Mouse (Mus musculus) T-helper 2 cell (primary cell): ENCODE measurements around the gene Mlph.

Experiments
- in situ Hi-C: fragments of 300-600 bp; cut with MboI, MseI; formaldehyde crosslinking; loops from one replicate; pipeline ENCODE4 v1.15.1; 2025; ENCODE audit warnings: high pct_unique_total_duplicates

Mlph gene

DNA sequence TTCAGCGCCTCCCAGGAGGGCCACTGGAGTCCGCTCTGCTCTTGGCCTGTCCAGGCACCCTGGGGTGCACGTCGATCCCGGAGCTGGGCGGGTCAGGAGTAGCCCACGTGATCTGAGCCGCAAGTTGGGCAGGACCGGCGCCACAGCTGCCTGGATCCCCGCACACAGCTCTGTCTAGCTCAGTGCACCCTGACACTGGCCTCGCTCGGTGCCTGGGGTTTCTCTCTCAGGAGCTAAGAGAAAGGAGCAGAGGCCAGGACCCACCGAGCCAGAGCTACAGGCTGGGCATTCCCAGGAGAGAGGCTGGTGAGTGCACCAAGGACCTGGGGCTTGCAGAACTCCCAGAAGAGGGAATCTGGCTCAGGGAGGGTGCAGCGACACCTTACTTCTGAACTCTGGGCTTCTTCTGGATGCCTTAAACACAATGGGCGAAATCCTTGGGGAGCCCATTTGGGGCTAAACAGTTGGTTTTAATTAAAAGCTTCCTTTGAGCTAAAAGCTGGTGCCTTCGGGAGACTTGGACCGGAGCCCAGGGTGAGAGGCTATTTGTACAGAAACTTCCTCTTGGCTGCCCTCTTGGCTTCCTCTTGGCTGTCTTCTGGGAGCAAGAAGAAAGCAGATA lies at the start of gene Mlph:
TSS of gene Mlph (plus strand) at position 138 of the 622 bp plus-strand sequence.
- in situ Hi-C loops: no loop called here

DNA sequence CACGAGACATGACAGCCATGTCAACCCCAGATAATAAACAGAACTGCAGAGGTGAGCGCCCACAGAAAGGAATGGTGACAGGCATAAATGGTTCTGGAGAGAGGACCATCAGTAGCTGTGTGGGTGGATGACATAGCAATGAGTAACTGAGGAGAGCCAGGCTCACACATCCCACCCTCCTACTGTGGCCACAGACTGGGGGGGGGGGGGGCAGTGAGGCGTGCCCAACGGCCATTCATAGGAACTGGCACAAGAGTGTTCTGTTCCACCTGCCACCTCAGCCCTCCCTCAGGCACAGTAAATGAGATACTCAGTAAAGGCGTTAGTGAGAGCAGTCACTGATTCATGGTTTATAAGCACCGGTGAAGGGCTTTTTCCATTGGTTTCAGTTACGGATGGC lies 48.2 kb upstream of the Mlph start:
- in situ Hi-C loops: loop anchor here (10.0 kb wide), 1 partner anchor 1378 kb away; no protein-coding TSS in a partner anchor

DNA sequence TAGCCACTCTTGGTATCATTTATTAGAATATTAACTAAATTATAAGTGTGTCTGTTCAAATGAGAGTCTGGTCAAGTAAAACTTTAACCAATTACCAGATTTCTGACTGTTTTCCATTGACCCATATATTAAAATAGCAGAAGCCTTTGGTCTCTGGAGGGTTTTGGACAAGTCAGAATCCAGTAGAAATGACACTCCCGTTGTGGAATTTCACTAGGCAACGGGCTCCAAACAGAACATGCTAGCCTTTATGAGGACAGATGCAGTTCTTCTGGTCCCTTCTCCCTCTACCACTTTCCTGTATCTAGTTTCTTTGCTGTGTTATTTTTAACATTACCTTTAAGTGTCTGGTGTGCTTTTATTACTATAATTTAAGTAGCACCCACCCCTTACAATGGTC lies 44.3 kb upstream of the Mlph start:
- in situ Hi-C loops: loop anchor here (10.0 kb wide), 1 partner anchor 1976 kb away; no protein-coding TSS in a partner anchor

DNA sequence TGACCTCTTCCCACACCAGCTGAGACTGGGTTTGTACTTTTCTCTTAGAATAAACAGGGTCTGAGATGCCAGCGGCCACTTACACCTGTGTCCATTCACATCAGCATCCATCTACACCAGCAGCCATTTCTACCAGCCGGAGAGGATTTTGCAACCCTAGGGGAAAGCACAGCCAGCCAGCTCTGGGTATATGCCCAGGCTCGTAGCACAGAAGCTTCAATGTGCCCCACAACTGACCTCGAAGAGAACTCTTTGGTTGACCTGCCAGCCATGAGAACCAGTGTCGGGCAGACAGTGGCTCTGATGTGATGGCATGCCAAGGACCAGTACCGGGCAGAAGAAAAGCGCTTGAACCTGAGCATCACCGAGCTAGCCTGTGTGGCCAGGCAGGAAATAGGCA lies 39.5 kb upstream of the Mlph start:
- in situ Hi-C loops: loop anchor here (10.0 kb wide), 1 partner anchor 1981 kb away; no protein-coding TSS in a partner anchor

DNA sequence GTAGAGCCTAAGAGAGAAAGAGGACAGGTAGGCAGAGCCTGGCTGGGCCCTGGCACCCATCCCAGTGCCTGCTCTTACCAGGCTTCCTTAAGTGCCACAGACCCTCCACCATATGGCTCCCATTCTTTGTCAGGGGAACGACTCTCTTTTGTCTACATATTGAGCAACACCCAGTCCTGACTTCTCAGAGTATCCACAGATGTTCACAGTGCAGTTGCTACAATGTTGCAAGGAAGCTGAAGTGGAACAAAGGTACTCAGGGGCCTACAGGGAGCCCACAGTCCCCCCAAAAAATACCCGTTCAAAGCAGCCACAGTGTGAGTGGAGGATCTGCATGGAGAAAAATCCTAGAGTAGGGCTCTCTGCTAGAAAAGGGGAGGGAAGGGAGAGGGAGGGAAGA lies 38.9 kb upstream of the Mlph start:
- in situ Hi-C loops: loop anchor here (10.0 kb wide), 1 partner anchor 1981 kb away; no protein-coding TSS in a partner anchor

DNA sequence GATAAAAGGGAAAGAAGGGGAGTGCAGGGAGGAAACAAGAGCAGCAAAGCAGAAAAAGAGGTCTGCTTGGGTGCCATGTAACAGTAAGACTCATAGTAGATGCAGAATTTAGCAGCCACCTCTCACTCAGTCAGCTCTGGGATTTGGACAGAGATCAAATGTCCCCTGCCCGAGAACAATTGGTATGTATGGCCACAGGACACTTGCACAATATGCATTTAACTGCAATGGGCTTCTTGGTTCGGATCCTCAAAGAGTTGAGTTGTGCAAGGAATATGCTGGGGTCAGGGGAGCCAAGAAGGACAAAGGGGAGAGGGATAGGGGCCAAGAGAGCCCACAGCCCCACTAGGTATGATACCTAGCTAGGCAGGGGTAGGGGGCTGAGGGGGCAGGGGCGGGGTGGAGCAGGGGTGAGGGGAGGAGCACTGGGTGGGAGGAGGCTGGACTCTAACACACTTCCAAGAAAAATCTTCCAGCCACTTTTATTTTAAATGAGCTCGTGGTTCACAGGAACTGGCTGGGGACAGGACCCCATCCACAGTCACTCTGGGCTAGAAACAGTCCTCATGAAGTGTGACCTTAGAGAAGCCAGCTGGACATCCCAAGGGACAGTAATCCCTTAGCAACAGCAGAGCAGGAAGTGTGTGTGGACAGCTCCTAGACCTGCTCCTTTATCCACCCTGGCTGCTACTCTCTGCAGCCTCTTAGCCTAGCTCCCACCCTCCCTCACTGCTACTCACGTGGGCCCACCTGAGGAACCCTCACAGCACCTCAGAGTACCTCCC lies 38.2 kb upstream of the Mlph start:
- in situ Hi-C loops: loop anchor here (10.0 kb wide), 1 partner anchor 1982 kb away; no protein-coding TSS in a partner anchor

DNA sequence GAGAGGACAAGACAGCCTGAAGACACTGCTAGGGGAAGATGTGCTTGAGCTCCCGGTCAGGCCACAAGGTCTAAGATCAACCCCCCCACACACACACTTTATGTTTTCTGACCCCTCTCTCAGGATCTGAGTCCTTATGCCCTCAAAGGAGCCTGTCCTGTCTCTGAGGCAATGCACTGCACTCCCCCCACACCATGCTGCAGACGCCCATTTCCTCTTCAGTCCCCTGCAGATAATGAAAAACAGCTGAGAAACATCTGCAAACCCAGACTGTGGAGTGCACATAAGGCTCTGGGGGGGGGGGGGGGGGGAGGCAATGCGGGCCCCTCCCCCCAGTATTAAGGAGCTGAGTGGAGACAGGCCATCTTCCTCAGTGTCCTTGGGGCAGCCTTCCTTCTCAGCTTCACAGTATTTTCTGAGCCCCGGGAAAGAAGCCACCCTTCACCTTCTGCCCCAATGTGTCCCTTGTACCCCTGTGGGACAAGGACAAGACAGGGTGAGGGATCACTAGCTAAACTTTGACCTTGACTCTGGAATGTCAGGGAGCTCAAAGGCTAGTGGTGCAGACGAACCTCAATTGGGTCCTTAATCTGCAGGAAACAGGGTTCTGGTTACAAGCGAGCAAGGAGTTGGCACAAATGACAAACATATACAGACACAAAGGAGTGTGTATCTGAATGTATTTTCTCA lies 29.0 kb upstream of the Mlph start:
- in situ Hi-C loops: no loop called here

DNA sequence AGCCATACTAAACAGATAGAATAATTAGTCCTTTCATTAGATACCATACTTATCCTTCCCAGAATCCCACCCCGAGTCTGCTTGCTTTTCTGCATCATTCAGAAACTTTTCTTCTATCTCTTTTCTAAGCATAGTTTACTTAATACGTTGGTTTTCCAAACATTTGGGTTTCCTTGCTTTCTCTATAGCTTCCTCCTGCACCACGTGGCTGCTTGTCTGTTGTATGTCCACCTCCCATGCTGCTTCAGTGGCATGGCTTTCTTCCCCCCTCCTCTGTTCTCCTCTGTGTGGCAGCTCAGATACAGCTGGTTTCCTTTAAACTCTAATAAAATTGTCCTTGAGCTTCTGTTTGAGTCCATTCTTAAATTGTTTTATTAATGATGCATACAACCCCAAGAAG lies 20.4 kb upstream of the Mlph start:
- in situ Hi-C loops: no loop called here

DNA sequence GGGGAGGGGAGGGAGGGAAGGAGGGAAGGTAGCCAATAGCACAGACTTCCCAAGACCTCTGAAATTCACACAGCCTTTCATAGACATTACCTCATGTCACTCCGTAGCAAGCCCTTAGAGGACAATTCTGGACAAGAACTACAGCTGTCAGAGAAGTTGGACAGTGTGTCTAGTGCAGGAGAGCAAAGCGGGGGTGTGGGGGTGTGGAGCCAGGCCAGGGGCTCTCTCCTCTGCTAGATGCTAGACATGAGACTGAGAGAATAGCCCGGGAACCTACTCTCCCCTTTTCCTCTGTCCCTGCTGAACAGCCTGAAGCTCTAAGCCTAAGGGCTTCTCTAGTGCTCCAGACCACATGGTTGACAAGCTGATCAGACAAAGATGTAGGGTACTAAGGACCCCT lies 19.9 kb upstream of the Mlph start:
- in situ Hi-C loops: no loop called here

DNA sequence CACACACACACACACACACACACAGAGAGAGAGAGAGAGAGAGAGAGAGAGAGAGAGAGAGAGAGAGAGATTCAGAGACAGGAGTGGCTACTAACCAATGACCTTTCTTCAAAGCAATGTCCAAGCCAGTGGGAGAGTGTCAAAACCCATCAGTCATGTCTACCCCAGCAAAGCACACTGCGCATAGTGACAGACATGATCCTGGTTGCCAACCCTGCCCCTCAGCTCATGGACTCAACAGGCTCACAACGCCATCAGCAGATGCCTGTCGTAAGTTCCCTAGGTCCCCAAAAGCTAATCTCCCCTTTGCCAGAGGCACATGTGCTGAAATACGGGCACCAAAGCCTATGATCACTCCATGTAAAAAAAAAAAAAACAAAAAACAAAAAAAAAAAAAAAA lies 18.6 kb upstream of the Mlph start:
- in situ Hi-C loops: no loop called here

DNA sequence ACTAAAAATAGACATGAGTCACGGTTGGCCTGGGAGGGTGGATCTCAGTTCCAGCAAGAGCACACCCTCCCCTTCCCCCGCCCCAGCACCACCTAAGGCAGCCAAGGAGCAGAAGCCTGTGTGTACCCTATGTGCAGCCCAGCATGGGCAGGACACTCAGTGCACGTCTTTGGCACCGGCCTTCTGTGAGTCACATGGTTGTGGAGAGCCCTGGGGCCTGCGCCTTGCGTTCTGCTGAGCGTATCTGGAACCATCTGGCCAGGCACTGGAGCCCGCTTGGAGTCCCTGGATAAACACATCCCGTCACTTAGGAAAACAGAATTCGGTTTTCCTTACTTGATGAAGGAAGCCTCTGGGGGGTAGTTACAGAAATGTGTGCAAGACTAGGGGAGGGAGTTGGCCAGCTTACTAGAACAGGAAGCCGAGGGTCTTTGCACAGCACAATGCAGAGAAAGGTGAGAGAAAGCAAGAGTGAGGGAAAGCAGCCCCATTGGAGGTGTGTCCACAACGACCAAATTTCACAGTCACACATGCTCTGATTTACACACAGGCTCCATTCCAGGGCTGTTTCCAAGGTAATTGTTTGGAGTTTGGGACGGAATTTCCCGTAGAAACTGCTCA lies 18.0 kb upstream of the Mlph start:
- in situ Hi-C loops: no loop called here

DNA sequence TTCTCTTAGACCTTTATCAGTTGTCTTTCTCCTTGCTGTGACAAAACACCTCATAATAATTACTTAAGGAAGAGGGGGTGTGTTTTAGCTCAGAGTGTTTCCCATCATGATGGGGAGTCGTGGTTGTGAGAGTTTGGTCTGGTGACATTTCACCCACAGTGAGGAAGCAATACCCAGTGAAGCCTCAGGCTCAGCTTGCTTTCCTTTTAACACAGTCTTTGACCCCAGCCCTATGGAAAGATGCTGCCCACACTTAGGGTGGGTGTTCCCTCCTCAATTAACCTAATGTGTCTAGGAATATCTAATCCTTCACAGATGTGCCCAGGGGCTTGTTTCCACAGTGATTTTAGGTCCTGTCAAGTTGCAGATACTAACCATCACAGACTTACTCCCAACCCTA lies 16.9 kb upstream of the Mlph start:
- in situ Hi-C loops: no loop called here

DNA sequence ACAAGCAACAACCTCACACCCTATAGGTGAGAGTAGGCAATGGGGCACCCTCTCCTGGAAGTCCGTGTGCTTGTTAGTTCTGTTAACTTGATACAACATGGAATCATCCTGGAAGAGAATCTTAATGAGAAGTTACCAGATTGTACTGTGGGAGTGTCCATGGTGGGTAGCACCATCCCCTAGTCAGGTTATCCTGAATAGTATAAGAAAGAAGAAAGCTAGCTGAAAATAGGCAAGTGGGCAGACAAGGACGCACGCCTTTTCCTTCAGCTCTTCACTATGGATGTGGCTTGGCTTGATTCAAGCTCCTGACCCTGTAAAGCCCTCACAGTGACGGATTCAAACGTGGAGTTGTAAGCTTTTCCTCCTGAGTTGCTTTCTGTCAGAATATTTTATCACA lies 15.1 kb upstream of the Mlph start:
- in situ Hi-C loops: no loop called here

DNA sequence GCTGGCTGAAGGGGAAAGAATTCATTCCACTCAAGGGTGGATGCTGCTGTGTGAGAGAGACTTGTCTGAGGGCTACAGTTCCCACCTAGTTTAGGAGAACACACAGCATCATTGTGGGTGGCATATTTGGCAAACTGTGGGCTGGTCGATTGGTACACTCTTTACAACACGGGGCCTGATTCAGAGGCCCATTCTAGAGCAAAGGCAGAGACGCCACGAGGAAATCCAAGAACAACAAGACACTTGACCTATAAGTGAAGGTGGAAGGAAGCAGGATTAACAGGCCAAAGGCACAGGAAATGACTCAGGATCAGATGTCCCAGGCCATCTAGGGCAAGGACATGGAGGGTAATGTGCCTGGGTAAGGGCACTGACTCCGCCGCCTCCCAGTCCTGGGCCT lies 14.5 kb upstream of the Mlph start:
- in situ Hi-C loops: no loop called here

DNA sequence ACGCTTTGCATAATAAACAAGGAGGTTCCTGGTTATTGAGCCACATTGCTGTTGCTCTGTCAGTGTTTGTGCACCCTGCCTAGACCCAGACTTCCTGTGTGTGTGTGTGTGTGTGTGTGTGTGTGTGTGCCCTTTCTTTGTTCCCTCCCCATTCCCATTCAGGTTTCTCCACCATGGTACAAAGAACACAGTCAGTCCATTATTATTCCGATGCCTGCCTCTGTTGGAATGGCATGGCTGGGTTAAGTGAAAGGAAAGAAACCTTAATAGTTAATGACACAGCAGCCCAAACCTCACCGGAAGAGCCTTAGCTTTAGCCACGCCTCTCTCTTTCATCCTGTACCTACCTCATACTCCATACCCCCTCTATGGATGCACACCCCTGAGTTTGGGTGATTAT lies 13.6 kb upstream of the Mlph start:
- in situ Hi-C loops: no loop called here

DNA sequence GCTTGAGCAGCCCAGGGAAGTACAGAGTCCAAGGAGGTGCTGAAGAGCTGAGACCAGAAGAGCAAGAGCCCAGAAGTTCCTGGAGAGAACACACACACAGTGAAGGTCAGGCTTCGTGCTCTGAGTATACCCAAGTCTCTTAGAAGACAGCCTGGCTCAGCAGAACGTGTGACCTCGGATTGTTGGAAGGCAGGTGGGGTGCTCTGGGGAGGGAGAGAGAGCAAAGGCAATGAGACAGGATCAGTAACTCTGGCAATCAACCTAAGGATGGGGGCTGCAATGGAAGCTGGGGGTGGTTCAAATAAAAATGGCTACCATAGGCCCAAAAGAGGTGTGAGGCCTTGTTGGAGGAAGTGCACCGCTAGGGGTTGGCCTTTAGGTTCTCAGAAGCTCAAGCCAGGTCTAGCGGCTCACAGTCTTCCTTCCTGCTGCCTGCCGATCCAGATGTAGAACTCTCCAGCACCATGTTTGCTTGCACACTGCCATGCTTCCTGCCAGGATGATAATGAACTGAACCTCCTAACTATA lies 13.1 kb upstream of the Mlph start:
- in situ Hi-C loops: no loop called here

DNA sequence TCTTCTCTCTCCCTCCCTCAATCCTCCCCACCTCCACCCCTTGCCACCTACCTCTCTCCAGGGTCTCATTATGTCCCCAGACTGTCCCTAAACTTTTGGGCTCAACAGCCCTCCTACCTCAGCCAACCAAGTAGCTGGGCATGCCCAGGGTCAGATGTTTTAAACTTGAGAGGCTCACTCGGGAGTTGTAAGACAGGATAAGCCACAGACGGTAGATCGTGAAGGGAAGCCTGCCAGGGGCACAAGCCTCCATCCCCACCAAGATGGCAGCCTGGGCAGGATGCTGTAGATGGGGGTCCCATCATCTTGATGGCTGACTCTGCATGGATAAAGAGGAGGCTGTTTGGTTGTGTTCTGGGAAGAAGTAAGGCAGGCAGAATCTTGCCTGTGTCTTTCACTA lies 12.1 kb upstream of the Mlph start:
- in situ Hi-C loops: no loop called here

DNA sequence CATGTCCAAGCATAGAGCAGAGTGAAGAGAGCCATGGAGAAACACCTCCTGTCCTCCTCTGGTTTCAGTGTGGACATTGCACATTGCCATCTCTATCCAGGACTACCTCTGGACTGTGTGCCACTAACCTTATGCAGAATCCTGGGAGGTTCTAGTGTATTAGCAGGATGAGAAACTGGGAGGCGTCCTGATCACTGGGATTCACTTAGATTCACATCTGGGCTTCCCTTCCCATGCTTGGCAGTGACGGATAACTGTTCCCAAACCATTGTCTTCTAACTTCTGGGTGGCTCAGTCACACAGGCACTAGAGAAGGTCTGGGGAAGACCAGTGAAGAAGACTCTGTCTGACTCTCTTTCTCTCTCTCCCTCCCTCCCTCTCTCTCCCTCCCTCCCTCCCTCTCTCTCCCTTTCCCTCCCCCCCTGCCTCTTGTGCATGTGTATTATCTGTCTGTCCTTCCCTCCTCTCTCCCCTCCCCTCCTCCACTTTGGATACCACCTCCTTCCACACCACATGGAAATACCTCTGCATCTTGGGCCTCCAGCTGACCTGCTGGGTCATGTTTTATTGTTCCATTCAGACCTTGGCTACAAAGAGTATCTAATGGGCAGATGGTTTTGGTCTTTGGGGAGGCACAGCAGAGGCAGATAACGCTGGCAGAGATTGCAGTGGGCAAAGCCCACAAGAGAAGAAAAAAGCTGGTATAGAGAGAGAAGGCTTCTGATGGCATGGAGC lies 11.5 kb upstream of the Mlph start:
- in situ Hi-C loops: no loop called here

DNA sequence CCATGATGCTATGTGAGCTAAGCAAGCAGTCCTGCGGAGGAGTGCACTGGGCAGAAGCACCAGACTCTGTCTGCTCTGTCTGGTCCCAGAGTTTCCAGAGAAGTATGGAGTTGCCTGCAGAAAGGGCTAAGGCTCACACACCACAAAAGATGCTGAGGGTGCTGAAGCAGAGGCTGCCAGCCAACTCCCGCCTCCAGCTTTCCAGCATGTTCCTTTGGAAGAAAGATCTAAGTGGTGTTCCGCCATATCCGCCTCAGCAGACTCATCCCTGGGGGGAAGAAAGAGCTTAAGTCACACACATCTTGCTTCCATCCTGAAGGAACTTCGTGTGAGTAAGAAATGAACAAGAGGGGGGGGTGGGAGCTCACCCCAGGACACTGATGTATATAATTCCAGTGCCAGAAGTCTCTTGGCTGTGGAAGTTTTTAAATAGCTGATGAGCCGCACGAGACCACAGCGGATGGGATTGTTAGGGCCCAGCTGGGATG lies 10.9 kb upstream of the Mlph start:
- in situ Hi-C loops: no loop called here

DNA sequence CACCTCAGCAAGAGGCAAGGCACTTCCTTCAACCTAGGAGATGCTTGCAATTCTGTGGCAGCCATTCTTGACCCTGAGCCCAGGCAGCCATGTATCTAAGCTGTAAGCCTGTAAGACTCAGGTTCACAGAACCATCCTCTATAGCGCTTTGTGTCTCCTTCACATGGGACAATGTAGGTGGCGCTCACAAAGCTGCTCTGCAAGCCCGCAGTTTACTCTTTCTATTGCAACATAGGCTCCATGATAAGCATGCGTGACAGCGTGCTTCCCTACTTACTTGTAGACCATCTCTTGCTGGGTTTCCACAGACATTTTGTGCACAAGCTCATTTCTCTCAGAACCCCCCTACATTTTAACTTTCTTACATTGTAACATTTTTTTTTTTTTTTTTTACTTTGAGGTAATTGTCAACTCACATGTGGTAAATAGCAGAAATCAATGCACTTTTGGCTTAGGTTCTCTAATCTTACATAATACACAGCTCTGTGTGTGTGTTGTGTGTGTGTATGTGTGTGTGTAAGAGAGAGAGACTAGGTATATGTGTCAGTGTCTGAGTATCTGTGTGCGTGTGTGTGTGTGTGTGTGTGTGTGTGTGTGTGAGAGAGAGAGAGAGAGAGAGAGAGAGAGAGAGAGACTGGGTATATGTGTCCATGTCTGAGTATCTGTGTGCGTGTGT lies 10.0 kb upstream of the Mlph start:
- in situ Hi-C loops: loop anchor here (5.0 kb wide), 1 partner anchor 52 kb away; no protein-coding TSS in a partner anchor
